Mouse (Mus musculus) liver, embryonic 11.5 days (tissue): ENCODE measurements around the gene Pnkd. TPM values are rescaled to one million over a fixed set of nuclear protein-coding genes. Genes with fewer than 3 reads are reported as not detected.
"Not testable (repeated sequence)": the region's sequence is repeated elsewhere in the genome, so short reads cannot be mapped to it uniquely, and the experiment has no call there.

Experiments used
- ATAC-seq: fragments of 200-750 bp; cut with Nextera tagmentation; replicated peaks from 2 replicates; pipeline ENCODE4 v1.8.0; 2017; ENCODE audit warnings: moderate number of reproducible peaks, mild to moderate bottlenecking, moderate TSS enrichment, moderate library complexity; ENCODE audit not compliant: low FRiP score
- DNase-seq: peaks from one replicate; pipeline ENCODE4 v3.0.0-alpha.2; 2017; ENCODE audit warnings: low spot score
- H3K27ac ChIP-seq: fragments of 300-500 bp; sonication (generic); 2 replicates; pipeline ENCODE4 v1.5.1; 2014; ENCODE audit warnings: mild to moderate bottlenecking, low read depth, low read length, control low read depth
- H3K27me3 ChIP-seq: fragments of 300-500 bp; sonication (generic); replicated peaks from 2 replicates; pipeline ENCODE4 v1.6.1; 2014; ENCODE audit warnings: low read length, mixed read lengths; ENCODE audit not compliant: control insufficient read depth, insufficient read depth
- H3K36me3 ChIP-seq: fragments of 300-500 bp; sonication (generic); 2 replicates; pipeline ENCODE4 v1.6.1; 2014; ENCODE audit warnings: mild to moderate bottlenecking, low read length, moderate library complexity, mixed read lengths; ENCODE audit not compliant: control insufficient read depth, insufficient read depth
- H3K4me1 ChIP-seq: fragments of 300-500 bp; sonication (generic); replicated peaks from 2 replicates; pipeline ENCODE4 v1.6.1; 2014; ENCODE audit warnings: low read length, mixed read lengths; ENCODE audit not compliant: control insufficient read depth, insufficient read depth
- H3K4me2 ChIP-seq: fragments of 300-500 bp; sonication (generic); 2 replicates; pipeline ENCODE4 v1.6.1; 2014; ENCODE audit warnings: mild to moderate bottlenecking, control low read depth, moderate library complexity
- H3K4me3 ChIP-seq: fragments of 300-500 bp; sonication (generic); 2 replicates; pipeline ENCODE4 v1.5.1; 2014; ENCODE audit warnings: low read depth, low read length, control low read depth
- H3K9ac ChIP-seq: fragments of 300-500 bp; sonication (generic); 2 replicates; pipeline ENCODE4 v1.6.1; 2014; ENCODE audit warnings: low read depth, low read length, control low read depth
- H3K9me3 ChIP-seq: fragments of 300-500 bp; sonication (generic); 2 replicates; pipeline ENCODE4 v1.6.1; 2016; ENCODE audit warnings: low read length, inconsistent platforms, mixed read lengths; ENCODE audit not compliant: control insufficient read depth
- WGBS: fragments of 180-500 bp; shearing (Covaris S2); extraction: QIAGEN DNeasy Blood & Tissue Kit; methylation state at CpG from one replicate; pipeline ENCODE4 v1.1.7; 2014; 5-methylcytosine and 5-hydroxymethylcytosine counted together
- polyA plus RNA-seq: library from polyadenylated mRNA; unstranded; fragments of >200 nt; fragmentation: Nextera tagmentation; extraction: Ambion mirVana; gene quantifications from 2 replicates; pipeline ENCODE4 v1.2.1, GENCODE M21; 2014

Gene Pnkd
- polyA plus RNA-seq, 1 experiment from 2014 or later: 84.3 TPM

- 69% methylated on average over 6 of the region's 6 CpGs for WGBS
- no peaks in the 10 kb centered on the region for H3K36me3 ChIP-seq
These were observed 50.9 kb downstream of the Pnkd start for GRCm38 (mm10) chr1:74335436-74336170.

GRCm38 (mm10) chr1:74337241-74337771 is 52.6 kb downstream of the Pnkd start:
- Histone ChIP-seq H3K9me3 (no peaks in the 10 kb centered on the region), H3K9ac (no peak overlapping the region), H3K36me3 (no peaks in the 10 kb centered on the region), H3K4me3 (no peak overlapping the region), H3K4me2 (no peak overlapping the region), H3K27ac (no peak overlapping the region), H3K27me3 (no peaks in the 10 kb centered on the region), H3K4me1 (peaks cover 12% of the 10 kb centered on the region; the same call in 1 of the 2 replicates)
- DNase-seq (no peak), ATAC-seq (no peak)
- 81% methylated on average over 3 of the region's 3 CpGs for WGBS

More at GRCm38 (mm10) chr1:74335436-74336170, 50.9 kb downstream of the Pnkd start:
- Histone ChIP-seq H3K9ac (no peak overlapping the region), H3K27ac (no peak overlapping the region), H3K9me3 (no peaks in the 10 kb centered on the region), H3K4me1 (peaks cover 28% of the 10 kb centered on the region), H3K4me3 (no peak overlapping the region), H3K4me2 (no peak overlapping the region), H3K27me3 (no peaks in the 10 kb centered on the region)
- ATAC-seq (no peak), DNase-seq (no peak)

DNA sequence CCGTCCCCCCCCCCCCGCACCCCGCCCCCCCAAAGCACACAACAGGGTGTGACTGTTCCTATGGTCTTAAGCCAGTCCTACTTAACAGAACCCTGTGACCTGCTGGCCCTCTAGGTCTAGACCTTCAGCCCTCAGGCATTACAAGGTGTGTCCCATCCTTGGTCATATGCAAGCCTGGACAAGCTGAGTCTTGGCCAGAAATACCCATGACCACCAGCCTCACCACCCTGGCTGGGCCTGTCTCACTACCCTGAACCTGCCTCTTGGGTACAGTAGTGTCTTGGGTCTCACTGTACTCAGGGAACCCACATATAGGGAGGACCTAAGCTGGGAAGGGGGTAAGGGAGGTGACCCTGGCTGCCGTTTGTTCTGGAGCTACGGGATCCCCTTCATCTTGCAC is 53.3 kb downstream of the Pnkd start:
- ATAC-seq (no peak), DNase-seq (no peak)
- H3K27me3 ChIP-seq: no peaks in the 10 kb centered on the region
- no peaks in the 10 kb centered on the region for H3K36me3 ChIP-seq
- H3K27ac ChIP-seq: no peak overlapping the region
- no peak overlapping the region for H3K4me2 ChIP-seq
- no peak overlapping the region for H3K4me3 ChIP-seq
- H3K9ac ChIP-seq: no peak overlapping the region
- no peaks in the 10 kb centered on the region for H3K9me3 ChIP-seq
- peaks cover 9% of the 10 kb centered on the region; the same call in 1 of the 2 replicates for H3K4me1 ChIP-seq
- WGBS: 79% methylated on average over 5 of the region's 5 CpGs

- DNase-seq (no peak), ATAC-seq (no peak)
- Histone ChIP-seq H3K27me3 (no peaks in the 10 kb centered on the region), H3K9ac (no peak overlapping the region), H3K36me3 (no peaks in the 10 kb centered on the region), H3K4me1 (peaks cover 4% of the 10 kb centered on the region; the same call in 1 of the 2 replicates), H3K27ac (no peak overlapping the region), H3K4me3 (no peak overlapping the region), H3K9me3 (no peaks in the 10 kb centered on the region), H3K4me2 (no peak overlapping the region)
- WGBS: 69% methylated on average over 4 of the region's 4 CpGs
These were observed 53.9 kb downstream of the Pnkd start for GRCm38 (mm10) chr1:74338626-74339025.

DNA sequence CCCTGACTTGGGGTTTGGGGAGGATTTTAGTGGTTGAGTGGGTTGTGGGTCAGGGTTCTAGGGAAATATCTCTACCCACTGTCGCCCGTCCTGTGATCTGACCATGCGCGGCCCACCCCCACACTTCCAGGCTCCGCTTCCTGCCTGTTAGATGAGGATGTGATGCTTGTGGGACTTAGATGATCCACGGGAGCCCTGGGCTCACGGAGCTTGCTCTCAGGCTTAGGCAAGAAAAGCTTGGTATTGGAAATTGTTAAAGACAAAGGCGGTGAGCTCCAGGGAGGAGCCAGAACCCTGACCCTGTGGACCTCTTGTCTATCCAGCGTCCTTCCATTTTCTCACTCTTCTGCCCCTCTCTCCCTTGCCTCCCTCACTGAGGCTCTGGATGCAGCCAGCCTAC is 55.2 kb downstream of the Pnkd start:
- ATAC-seq (no peak), DNase-seq (no peak)
- 79% methylated on average over 9 of the region's 9 CpGs for WGBS
- no peaks in the 10 kb centered on the region for H3K27me3 ChIP-seq
- H3K27ac ChIP-seq: no peak overlapping the region
- no peak overlapping the region for H3K4me3 ChIP-seq
- no peak overlapping the region for H3K9ac ChIP-seq
- H3K4me1 ChIP-seq: no peaks in the 10 kb centered on the region; the same call in 1 of the 2 replicates
- no peaks in the 10 kb centered on the region for H3K36me3 ChIP-seq
- no peak overlapping the region for H3K4me2 ChIP-seq
- H3K9me3 ChIP-seq: no peaks in the 10 kb centered on the region

GRCm38 (mm10) chr1:74340361-74340764 is 55.6 kb downstream of the Pnkd start:
- ATAC-seq: no peak
- no peaks in the 10 kb centered on the region for H3K9me3 ChIP-seq
- no peak overlapping the region for H3K27ac ChIP-seq
- H3K36me3 ChIP-seq: no peaks in the 10 kb centered on the region
- no peaks in the 10 kb centered on the region; the same call in 1 of the 2 replicates for H3K4me1 ChIP-seq
- no peak for DNase-seq
- H3K4me2 ChIP-seq: no peak overlapping the region
- H3K9ac ChIP-seq: no peak overlapping the region
- WGBS: 90% methylated on average over 6 of the region's 6 CpGs
- H3K4me3 ChIP-seq: no peak overlapping the region
- no peaks in the 10 kb centered on the region for H3K27me3 ChIP-seq

DNA sequence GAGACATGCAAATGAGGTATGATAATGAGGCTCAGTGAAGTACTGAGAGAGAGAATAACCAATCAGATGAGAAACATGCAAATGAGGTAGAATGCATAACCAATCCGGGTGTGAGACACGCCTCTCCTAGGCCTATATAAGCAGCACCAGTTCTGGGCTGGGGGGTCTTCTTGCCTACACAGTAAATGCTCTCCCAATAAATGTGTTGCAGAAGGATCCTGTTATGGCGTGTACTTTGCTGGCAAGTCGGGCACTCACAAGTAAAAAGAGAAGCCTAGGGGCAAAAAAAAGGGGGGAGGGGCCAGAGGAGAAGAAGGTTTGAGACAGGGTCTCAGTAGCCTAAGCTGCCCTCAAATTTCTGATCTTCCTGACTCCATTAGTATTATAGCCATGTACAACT is 56.3 kb downstream of the Pnkd start:
- not testable (repeated sequence) for DNase-seq, H3K27ac ChIP-seq, H3K4me3 ChIP-seq, H3K4me1 ChIP-seq, ATAC-seq, H3K9ac ChIP-seq, H3K36me3 ChIP-seq, H3K4me2 ChIP-seq, H3K9me3 ChIP-seq, H3K27me3 ChIP-seq
- 92% methylated on average over 4 of the region's 4 CpGs for WGBS

- DNase-seq (no peak), ATAC-seq (no peak)
- H3K4me3 ChIP-seq: no peak overlapping the region
- no peak overlapping the region for H3K27ac ChIP-seq
- H3K36me3 ChIP-seq: no peaks in the 10 kb centered on the region
- WGBS: 71% methylated on average over 7 of the region's 7 CpGs
- no peaks in the 10 kb centered on the region for H3K9me3 ChIP-seq
- no peak overlapping the region for H3K9ac ChIP-seq
- no peak overlapping the region for H3K4me2 ChIP-seq
- no peaks in the 10 kb centered on the region; the same call in 1 of the 2 replicates for H3K4me1 ChIP-seq
- H3K27me3 ChIP-seq: no peaks in the 10 kb centered on the region
These were observed 57.2 kb downstream of the Pnkd start for GRCm38 (mm10) chr1:74341898-74342297.

DNA sequence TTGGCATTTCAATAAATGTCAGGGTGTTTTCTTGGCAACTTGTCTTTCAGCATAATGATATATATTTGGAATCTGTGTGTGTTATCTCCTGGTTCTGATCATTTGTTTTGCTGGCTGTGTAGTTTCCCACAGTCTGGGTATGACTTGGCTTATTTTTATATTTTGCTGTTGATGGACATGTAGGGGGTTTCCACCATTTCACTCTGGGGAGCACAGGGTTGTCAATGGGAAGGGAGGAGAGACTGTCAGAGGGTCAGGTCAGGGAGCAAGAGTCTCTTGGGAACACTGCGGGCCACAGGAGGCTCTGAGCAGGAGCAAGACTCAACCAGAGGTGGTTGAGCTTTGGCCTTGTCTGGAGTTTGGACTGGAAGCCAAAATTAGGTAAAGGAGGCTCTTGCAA is 57.6 kb downstream of the Pnkd start:
- no peak for DNase-seq
- Histone ChIP-seq H3K27ac (no peak overlapping the region), H3K4me1 (no peaks in the 10 kb centered on the region; the same call in 1 of the 2 replicates), H3K9ac (no peak overlapping the region), H3K27me3 (no peaks in the 10 kb centered on the region), H3K9me3 (no peaks in the 10 kb centered on the region), H3K4me3 (no peak overlapping the region), H3K36me3 (no peaks in the 10 kb centered on the region), H3K4me2 (no peak overlapping the region)
- 91% methylated on average over 1 of the region's 1 CpGs for WGBS
- ATAC-seq: no peak
